Mouse (Mus musculus) testis, postnatal 10 days (tissue): ENCODE results near the gene Timm10b.

ENCODE experiments used
- DNase-seq: peaks from one replicate; pipeline ENCODE4 v3.0.0; 2021; ENCODE audit warnings: low spot score

The Timm10b gene

GRCm38 (mm10) chr7:105640894-105641255 is 1.0 kb downstream of the Timm10b start:
- DNase-seq, result no peak

GRCm38 (mm10) chr7:105641936-105642335 is 2.1 kb downstream of the Timm10b start:
- DNase-seq, result no peak

- peak; percentile 82 for DNase-seq
These were observed 11.0 kb downstream of the Timm10b start, which contains the start of gene Dnhd1 for GRCm38 (mm10) chr7:105650639-105651435. Gene Dnhd1 (plus strand): TSS chr7:105650827.

- no peak for DNase-seq
These were observed 45.8 kb downstream of the Timm10b start for GRCm38 (mm10) chr7:105685541-105686197.

GRCm38 (mm10) chr7:105690875-105691274 is 51.0 kb downstream of the Timm10b start:
- DNase-seq, result no peak
